Mouse (Mus musculus) bone marrow, adult 2 months (tissue): ENCODE data around the gene Birc5. TPM values are rescaled to one million over a fixed set of nuclear protein-coding genes. Genes with fewer than 3 reads are reported as not detected.

Source experiments
- H3K27ac ChIP-seq: fragments of 200-500 bp; 2 replicates; pipeline ENCODE4 v1.5.1; 2012; ENCODE audit warnings: low read depth, mild to moderate bottlenecking, control low read depth, inconsistent platforms, low read length; ENCODE audit not compliant: control insufficient read depth, poor library complexity, insufficient read depth
- H3K4me1 ChIP-seq: fragments of 200-500 bp; 2 replicates; pipeline ENCODE4 v1.6.1; 2011; ENCODE audit warnings: low read length; ENCODE audit not compliant: control insufficient read depth, insufficient read depth
- H3K4me3 ChIP-seq: fragments of 200-500 bp; replicated peaks from 2 replicates; pipeline ENCODE3; 2011; ENCODE audit warnings: mild to moderate bottlenecking, low read depth, low read length, control low read depth; ENCODE audit not compliant: control insufficient read depth
- CTCF ChIP-seq: fragments of 200-500 bp; IDR thresholded peaks from 2 replicates; pipeline ENCODE4 v1.5.1; 2011; ENCODE audit warnings: low read length, control low read depth; ENCODE audit not compliant: control insufficient read depth, insufficient read depth
- POLR2A ChIP-seq: fragments of 200-500 bp; IDR thresholded peaks from 2 replicates; pipeline ENCODE4 v1.6.1; 2011; ENCODE audit warnings: low read depth, mild to moderate bottlenecking, control low read depth, low read length, borderline replicate concordance; ENCODE audit not compliant: control insufficient read depth
- WGBS: fragments of 180-500 bp; shearing (Covaris S2); methylation state at CpG from one replicate; pipeline ENCODE4 v1.1.7; 2018; 5-methylcytosine and 5-hydroxymethylcytosine counted together
- polyA plus RNA-seq: library from polyadenylated mRNA; stranded (reverse); fragments of >200 nt; gene quantifications from 2 replicates; pipeline ENCODE4 v1.2.4, GENCODE M21; 2011; ENCODE audit warnings: low replicate concordance; ENCODE audit not compliant: missing spikeins, insufficient read depth, insufficient read length

Gene Birc5
- polyA plus RNA-seq, 1 experiment, result 403 TPM

DNA sequence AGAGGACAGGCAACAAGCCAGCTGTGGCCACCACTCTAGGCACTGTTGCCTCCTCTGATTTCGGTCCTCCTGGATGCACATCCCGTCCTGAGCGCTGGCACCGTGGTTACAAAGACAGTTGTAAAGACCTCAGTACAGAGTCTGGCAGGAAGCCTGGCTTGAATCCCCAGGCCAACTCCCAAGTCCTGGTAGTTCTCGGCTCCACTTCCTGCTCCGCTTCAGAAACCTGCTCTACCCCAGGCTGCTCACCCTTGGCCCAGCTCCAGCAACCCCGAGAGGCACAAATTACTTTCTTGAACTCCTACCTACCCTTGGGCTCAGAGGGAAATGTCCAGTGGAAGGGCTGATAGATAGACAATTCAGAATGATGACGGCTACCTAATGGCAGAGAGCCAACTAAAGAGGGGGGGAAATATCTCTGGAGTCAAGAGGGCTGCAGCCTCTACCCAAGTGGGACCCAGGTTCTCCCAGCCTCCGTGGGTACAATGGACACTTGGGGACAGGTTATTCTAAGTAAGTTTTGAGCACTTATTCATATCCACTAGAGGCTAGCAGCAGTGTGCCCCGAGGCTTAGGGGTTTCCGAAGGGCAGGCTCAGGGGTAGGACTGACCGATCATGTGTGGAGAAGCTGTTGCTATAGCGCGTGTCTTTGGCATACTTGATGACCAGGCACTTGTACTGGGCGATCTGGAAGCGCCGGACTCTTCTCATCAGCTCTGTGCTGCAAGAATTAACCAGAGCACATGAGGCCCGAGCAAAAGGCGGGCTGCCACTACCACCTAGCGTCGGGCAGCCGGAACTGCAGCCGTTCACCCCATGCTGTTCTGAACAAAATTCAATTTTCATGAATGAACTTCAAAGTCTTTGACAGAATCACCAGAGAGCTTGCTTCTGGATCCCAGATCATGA, 24.7 kb upstream of the Birc5 start:
- TF ChIP-seq POLR2A (no peak), CTCF (peak; percentile 95)
- peaks cover 8% of the 10 kb centered on the region for H3K4me1 ChIP-seq
- 14% methylated on average over 23 of the region's 23 CpGs for WGBS
- H3K4me3 ChIP-seq, result peak overlapping the region; percentile 67
- peak overlapping the region; percentile 28 for H3K27ac ChIP-seq

DNA sequence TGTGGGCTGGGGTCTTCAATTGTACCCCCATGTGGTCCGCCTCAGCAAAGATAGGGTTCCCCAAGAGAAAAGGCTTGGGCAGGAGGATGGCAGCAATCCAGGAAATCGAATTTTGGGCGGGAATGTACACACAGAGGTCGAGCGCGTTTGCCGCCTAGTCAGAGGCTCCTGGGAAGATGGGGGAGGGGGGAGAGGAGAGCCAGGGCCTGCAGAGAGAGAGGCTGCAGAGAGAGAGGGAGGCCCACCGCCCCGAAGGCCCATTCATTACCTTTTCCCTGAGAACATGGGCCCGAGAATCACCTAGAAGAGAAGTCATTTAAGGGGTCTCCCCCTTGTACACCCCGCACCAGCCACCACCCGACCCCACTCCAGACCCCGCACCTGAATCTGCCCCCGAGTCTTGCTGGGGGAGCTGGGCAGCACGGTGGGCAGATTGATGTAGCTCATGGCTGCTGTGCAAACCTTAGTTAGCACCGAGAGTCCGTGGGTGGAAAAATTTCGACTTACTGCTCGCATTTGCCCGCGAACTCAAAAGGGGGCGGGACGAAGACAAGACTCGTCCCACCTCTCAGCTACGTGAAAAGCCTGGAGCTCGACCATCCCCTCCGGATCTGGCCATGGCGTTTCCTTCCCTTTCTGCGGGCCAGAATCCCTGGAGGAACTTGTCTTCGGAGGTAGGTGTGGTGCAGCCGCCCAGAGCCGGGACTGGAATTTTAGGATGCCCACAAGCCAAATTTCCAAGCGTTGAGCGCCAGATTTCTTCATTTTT, 23.5 kb upstream of the Birc5 start, which contains the start of the genes Afmid and Tk1:
Gene Afmid, plus strand, starts transcription at position 592 of the 769 bp plus-strand sequence.
Gene Tk1, minus strand, starts transcription at position 760 of the 769 bp plus-strand sequence.
- Histone ChIP-seq H3K27ac (peak within 1 kb of the TSS; percentile 69), H3K4me3 (peak within 1 kb of the TSS; percentile 67), H3K4me1 (peaks cover 8% of the 10 kb centered on the region)
- under 1% methylated on average over 34 of the region's 34 CpGs for WGBS
- TF ChIP-seq POLR2A, result peak; percentile 37; the same call in 1 of the 2 replicates
- no peak for TF ChIP-seq CTCF

DNA sequence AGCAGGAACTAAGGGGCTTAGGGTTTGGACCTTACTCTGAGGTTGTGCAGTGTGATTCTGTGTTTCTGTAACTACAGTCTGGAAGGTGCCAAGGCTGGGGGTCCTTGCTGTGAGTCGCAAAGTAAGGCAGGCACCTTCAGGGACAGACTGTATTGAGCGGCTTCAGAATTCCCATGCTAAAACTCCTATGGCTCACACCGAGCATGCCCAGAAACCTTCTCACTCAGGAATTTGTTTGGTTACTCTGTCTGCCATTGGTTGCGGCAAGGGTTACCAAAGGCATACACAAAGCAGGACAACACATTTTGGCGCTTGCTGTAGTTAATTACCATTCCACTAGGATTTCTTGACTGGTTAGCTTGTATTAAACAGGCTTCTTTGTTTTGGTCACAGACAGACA, 22.9 kb upstream of the Birc5 start:
- peak overlapping the region; percentile 37; the same call in 1 of the 2 replicates for H3K27ac ChIP-seq
- peaks cover 11% of the 10 kb centered on the region for H3K4me1 ChIP-seq
- H3K4me3 ChIP-seq, result peak overlapping the region; percentile 67
- TF ChIP-seq CTCF (no peak), POLR2A (no peak)
- 57% methylated on average over 5 of the region's 5 CpGs for WGBS

DNA sequence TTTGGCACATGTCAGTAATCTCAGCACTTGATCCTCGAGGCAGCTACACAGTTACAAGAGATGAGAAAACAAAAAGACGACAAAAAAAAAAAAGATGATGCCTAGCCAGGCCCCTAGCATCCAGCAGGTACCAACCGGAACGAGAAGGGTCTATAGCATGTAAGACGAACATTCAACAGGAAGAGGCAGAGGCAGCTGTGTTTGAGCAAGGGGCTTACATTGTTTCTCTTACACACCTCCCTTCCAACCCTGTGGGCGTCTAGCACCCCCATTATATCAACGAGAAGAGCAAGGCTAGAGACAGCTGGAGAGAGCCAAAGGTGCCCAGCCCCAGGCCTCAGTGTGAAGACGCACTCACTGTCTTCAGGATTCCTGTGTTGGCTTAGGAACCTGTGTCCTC, 22.1 kb upstream of the Birc5 start:
- Histone ChIP-seq H3K27ac (peak overlapping the region; percentile 53; the same call in 1 of the 2 replicates), H3K4me1 (peaks cover 10% of the 10 kb centered on the region), H3K4me3 (peak overlapping the region; percentile 50)
- WGBS, result 64% methylated on average over 8 of the region's 8 CpGs
- no peak for TF ChIP-seq CTCF
- TF ChIP-seq POLR2A, result no peak

DNA sequence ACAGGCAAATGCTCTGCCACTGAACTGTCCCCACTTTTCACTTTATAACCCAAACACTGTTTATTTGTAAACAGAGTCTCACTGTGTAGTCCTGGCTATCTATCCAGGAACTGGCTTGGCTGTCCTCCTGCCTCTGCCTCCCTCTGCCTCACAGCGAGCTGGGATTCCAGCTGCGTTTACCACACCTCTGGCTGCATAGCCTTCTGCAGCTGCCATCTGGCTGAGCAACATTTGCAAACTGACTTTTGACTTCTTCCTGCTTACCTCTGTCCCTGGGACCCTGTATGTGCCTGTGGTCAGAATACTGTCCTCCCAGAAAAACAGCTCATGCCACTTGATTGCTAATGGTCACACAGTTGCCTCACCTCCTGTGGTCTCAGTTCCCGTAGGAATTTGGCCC, 21.7 kb upstream of the Birc5 start:
- Histone ChIP-seq H3K4me3 (peak overlapping the region; percentile 50), H3K4me1 (peaks cover 9% of the 10 kb centered on the region), H3K27ac (peak overlapping the region; percentile 53)
- WGBS, result 35% methylated on average over 3 of the region's 3 CpGs
- TF ChIP-seq CTCF (no peak), POLR2A (no peak)

DNA sequence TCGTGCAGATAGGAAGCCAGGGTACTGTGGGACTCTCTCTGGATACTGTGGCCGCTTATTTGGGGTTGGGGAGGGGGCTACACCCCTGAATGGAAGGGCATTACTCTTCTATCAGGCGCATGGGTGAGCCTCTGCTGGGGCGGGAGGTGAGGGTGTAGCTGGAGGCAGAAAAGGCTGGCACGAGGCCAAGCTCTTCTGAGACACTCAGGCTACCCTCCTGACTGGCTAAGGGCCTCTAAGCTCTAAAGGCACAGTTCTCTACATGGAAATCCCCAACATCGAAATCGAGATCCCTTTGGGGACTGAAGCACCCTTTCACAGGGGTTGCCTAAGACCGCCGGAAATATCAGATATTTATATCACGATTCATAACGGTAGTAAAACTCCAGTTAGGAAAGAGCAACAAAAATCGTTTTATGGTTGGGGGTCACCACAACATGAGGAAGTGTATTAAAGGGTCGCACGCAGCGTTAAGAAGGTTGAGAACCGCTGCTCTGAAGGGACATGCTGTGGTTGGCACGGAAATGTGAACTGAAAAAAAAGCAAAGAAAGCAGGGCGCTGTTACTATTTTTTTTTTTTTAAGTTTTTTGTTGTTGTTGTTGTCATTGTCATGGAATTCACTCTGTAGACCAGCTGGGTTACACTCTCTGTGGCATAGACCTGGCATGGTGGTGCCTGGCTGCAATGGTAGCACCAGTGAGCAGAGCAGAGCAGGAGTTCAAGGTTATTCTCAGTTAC, 20.7 kb upstream of the Birc5 start:
- peak overlapping the region; percentile 40 for H3K4me3 ChIP-seq
- peaks cover 12% of the 10 kb centered on the region for H3K4me1 ChIP-seq
- no peak for TF ChIP-seq CTCF
- TF ChIP-seq POLR2A, result no peak
- 25% methylated on average over 18 of the region's 18 CpGs for WGBS
- H3K27ac ChIP-seq, result peak overlapping the region; percentile 79

DNA sequence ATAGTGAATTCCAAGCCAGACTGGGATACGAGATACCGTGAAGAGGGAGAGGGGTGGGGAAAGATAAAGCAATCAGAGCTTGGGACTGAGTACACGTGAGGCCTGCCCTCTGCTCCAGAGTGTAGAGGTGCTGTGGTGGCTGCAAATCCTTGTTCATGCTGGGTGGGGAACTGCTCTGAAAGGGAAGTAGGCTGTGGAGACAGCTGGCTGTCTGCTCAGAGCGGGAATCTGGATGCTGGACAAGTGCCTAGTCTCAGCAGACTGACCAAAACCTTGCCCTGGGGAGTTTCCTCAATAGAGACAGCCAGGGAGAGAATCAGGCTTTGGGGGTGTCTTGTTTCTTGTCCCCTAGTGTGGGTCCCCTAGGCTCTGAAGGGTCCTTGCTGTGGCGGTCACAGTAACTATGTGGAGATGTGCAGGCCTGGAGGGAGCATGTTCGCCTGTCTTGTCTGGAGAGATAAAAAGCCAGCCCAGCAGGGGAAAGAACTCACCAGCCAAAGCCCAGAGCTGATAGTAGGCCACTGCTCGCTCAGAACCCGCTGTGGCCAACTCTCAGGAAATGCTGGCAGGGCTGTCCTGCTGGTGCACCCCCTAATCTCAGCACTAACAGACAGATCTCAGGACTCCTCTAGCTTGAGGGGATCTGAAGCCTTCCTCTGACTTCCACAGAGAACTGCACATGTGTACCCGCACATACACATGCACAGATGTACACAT, 20.0 kb upstream of the Birc5 start:
- WGBS, result 32% methylated on average over 9 of the region's 9 CpGs
- Histone ChIP-seq H3K4me1 (peaks cover 12% of the 10 kb centered on the region), H3K27ac (peak overlapping the region; percentile 79), H3K4me3 (no peak overlapping the region)
- TF ChIP-seq CTCF (no peak), POLR2A (no peak)
